In the genomic region with DNA sequence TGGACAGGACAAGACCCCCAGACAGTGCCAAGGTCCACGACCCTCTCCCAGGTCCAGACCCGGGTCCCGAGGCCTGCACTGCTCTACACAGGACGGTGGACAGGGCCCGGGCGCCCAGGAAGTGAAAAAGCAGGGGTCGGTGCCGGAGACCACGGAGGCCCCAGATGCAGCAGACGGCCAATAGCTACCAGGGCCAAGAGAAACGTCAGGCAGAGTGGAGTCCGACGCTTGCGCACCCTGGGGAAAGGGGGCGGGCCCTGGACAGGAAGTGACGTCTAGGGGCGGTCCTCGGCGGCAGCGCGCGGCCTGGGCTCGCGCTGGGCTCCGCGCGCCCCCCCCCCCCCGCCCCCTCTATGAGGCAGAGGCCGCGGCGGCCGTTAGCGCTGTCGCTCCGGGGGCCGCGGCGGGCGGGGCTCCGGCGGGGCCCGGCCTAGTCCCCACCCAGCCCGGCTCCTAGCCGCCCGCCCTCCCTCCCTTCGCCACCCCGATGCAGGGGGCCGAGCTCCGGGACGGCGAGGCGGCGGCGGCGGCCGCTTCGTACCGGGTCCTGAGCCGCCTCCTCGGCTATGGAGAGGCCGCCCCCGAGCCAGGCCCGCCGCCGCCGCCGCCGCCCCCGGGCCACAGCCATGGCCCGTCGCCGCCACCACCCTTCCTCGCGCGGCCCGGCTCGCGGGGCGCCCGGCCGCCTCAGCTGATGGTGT, we compare ENCODE assay signal across 7 mouse cellular contexts. TPM values are rescaled to one million over a fixed set of nuclear protein-coding genes. Genes with fewer than 3 reads are reported as not detected.
DNase-seq lines count a peak whose midpoint lies in the region; ATAC-seq and TF ChIP-seq lines count a peak whose summit lies in the region.

Socs7 (plus strand) TSS at position 604 of the 701 bp plus-strand sequence.

- H3K9me3 ChIP-seq in intestine, postnatal 0 days (ENCODE audit: control insufficient read depth) = no peaks in the 10 kb centered on the region
- H3K9me3 ChIP-seq in midbrain, embryonic 12.5 days = no peaks in the 10 kb centered on the region

- peak; percentile 93 for ATAC-seq in intestine, postnatal 0 days
- peak; percentile 96 for ATAC-seq in midbrain, embryonic 12.5 days (ENCODE audit: low FRiP score, low read depth)

- peak; percentile 97 for DNase-seq in adrenal gland, adult 2 months
- peak; percentile 85 for DNase-seq in embryo, embryonic 11.5 days (ENCODE audit: low read depth, low spot score)
- peak; percentile 94 to 96 for DNase-seq in gastrocnemius, postnatal 4 days (ENCODE audit: low spot score in 2 of 2)
- peak; percentile 97 for DNase-seq in left cerebral cortex, postnatal 4 days

- H3K4me1 ChIP-seq in intestine, postnatal 0 days (replicated peaks; ENCODE audit: control insufficient read depth, insufficient read depth, low read length) = no peaks in the 10 kb centered on the region
- H3K4me1 ChIP-seq in midbrain, embryonic 12.5 days = peaks cover 27% of the 10 kb centered on the region
- H3K4me1 ChIP-seq in small intestine, adult 2 months (ENCODE audit: control insufficient read depth, insufficient read depth, insufficient read length, low read length) = peaks cover 7% of the 10 kb centered on the region; the same call in 1 of the 2 replicates

- no peaks in the 10 kb centered on the region for H3K36me3 ChIP-seq in intestine, postnatal 0 days (ENCODE audit: control insufficient read depth, insufficient read depth)
- H3K36me3 ChIP-seq in midbrain, embryonic 12.5 days = no peaks in the 10 kb centered on the region
- no peaks in the 10 kb centered on the region for H3K36me3 ChIP-seq in small intestine, adult 2 months (ENCODE audit: control insufficient read depth, insufficient read depth, low read length)

- peak within 1 kb of the TSS; percentile 86 for H3K9ac ChIP-seq in intestine, postnatal 0 days (ENCODE audit: low read depth, low read length)
- peak within 1 kb of the TSS; percentile 99 for H3K9ac ChIP-seq in midbrain, embryonic 12.5 days (replicated peaks)

- TF ChIP-seq POLR2A in small intestine, adult 2 months (IDR thresholded peaks at IDR 0.05; ENCODE audit: low read depth, low read length) = peak; percentile 34; the same call in 1 of the 2 replicates

- WGBS in intestine, postnatal 0 days = under 1% methylated on average over 35 of the region's 81 CpGs
- WGBS in midbrain, embryonic 12.5 days = 1% methylated on average over 31 of the region's 81 CpGs
- WGBS in small intestine, adult 2 months = under 1% methylated on average over 75 of the region's 81 CpGs

- TF ChIP-seq CTCF in intestine, postnatal 0 days (IDR thresholded peaks at IDR 0.05; ENCODE audit: low read depth) = no peak
- no peak for TF ChIP-seq CTCF in small intestine, adult 2 months (IDR thresholded peaks at IDR 0.05; ENCODE audit: extremely low read depth, insufficient read length, insufficient replicate concordance, low read depth, low read length)

- peak within 1 kb of the TSS; percentile 62 for H3K27ac ChIP-seq in intestine, postnatal 0 days (ENCODE audit: low read depth, low read length)
- peak within 1 kb of the TSS; percentile 85 for H3K27ac ChIP-seq in midbrain, embryonic 12.5 days (replicated peaks)
- H3K27ac ChIP-seq in small intestine, adult 2 months (ENCODE audit: insufficient read depth, low read depth, low read length) = peak within 1 kb of the TSS; percentile 43; the same call in 1 of the 2 replicates

- H3K4me2 ChIP-seq in intestine, postnatal 0 days (replicated peaks; ENCODE audit: low read depth) = peak within 1 kb of the TSS; percentile 89
- peak within 1 kb of the TSS; percentile 83 for H3K4me2 ChIP-seq in midbrain, embryonic 12.5 days (replicated peaks)

- H3K4me3 ChIP-seq in intestine, postnatal 0 days (ENCODE audit: low read depth, low read length) = peak within 1 kb of the TSS; percentile 89
- peak within 1 kb of the TSS; percentile 99 for H3K4me3 ChIP-seq in midbrain, embryonic 12.5 days
- H3K4me3 ChIP-seq in small intestine, adult 2 months (ENCODE audit: low read depth, low read length) = peak within 1 kb of the TSS; percentile 86

- no peaks in the 10 kb centered on the region for H3K27me3 ChIP-seq in intestine, postnatal 0 days (replicated peaks; ENCODE audit: control insufficient read depth, insufficient read depth, low read length)
- no peaks in the 10 kb centered on the region for H3K27me3 ChIP-seq in midbrain, embryonic 12.5 days
- no peaks in the 10 kb centered on the region for H3K27me3 ChIP-seq in small intestine, adult 2 months (ENCODE audit: control insufficient read depth, insufficient read depth, low read length)

- intact Hi-C loops in left cerebral cortex, postnatal 4 days (cut with DNase I) = loop anchor here (5.0 kb wide), 1 partner anchor 40 kb away; no protein-coding TSS in a partner anchor

RNA-seq across cellular contexts. Expression of gene Socs7, which starts in this region (rescaled TPM):
- total RNA-seq in adrenal gland, adult 2 months (2021) = 10 to 100 TPM; 20.3 to 20.8 TPM
- 9.9 and 10.3 TPM in 2 replicates for polyA plus RNA-seq in adrenal gland, adult 2 months (2012; rRNA removed)
- total RNA-seq in gastrocnemius, postnatal 4 days (2021) = 10 to 100 TPM; 33.4 to 34.5 TPM
- polyA plus RNA-seq in intestine, postnatal 0 days (2015; fragmentation: Nextera tagmentation; extraction: Ambion mirVana) = 2.4 and 2.5 TPM in 2 replicates
- total RNA-seq in left cerebral cortex, postnatal 4 days (2021) = 10 to 100 TPM; 70.6 to 71.8 TPM
- 9.3 and 9.4 TPM in 2 replicates for polyA plus RNA-seq in midbrain, embryonic 12.5 days (2016; fragmentation: Nextera tagmentation; extraction: Ambion mirVana)
- 2.5 and 4.6 TPM in 2 replicates for polyA plus RNA-seq in small intestine, adult 2 months (2012; rRNA removed)

Comparison
In these comparisons a context has a peak if more than half of its experiments do, and no peak if none do; other contexts are left out.
1. Peak in every context shown above with its lines: DNase-seq, ATAC-seq, H3K4me3 ChIP-seq and H3K27ac ChIP-seq.